Mouse (Mus musculus): ENCODE results near the gene Gm13277. TPM values are rescaled to one million over a fixed set of nuclear protein-coding genes. Genes with fewer than 3 reads are reported as not detected.
"Not testable (repeated sequence)": the region's sequence is repeated elsewhere in the genome, so short reads cannot be mapped to it uniquely, and the experiment has no call there.

The Gm13277 gene
- polyA plus RNA-seq, 1 experiment from 2014 or later: not detected

DNA sequence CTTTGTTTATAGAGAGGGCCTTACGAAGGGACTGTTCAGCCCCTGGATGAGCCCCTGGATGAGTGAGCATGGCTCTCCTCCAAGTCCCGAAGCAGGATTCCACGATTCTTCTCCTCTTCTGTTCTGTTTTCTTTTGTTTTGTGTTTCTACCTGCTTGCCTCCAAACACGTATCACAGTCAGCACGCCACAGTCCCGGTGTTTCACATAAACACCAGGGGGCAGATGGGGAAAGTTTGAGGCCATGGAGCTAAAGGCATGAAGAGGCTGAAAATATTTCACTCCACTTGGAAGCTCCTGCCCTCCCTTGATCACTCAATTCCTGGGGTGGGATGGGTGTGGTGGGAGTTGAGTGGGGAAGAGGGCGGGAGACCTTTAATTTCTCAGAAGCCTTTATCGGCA, 26.7 kb upstream of the Gm13277 start:
- not testable (repeated sequence) for H3K9me3 ChIP-seq; H3K27me3 ChIP-seq; H3K9ac ChIP-seq; H3K36me3 ChIP-seq (replicated peaks); H3K4me3 ChIP-seq (replicated peaks); ATAC-seq (ENCODE audit: low FRiP score); H3K27ac ChIP-seq; H3K4me2 ChIP-seq; H3K4me1 ChIP-seq
- WGBS: 76% methylated on average over 6 of the region's 8 CpGs

DNA sequence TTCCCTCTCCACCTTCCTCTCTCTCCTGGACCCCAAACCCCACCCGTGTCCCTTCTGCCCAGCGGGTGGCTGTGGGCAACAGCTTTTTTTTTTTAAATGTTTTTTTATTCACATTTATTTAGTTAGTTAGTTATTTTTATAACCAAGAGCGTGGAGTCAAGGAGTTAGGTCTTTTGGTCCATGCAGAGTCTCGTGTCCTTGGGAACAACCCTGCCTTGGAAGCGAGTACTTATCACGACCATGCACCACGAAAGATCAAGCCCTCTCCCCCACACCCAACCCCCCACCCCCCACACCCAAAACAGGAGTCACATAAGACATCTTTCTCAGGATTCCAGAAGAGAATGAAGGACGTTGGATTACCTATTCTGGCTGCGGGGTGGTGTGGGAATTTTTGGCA, 26.1 kb upstream of the Gm13277 start:
- ATAC-seq (ENCODE audit: low FRiP score): not testable (repeated sequence)

DNA sequence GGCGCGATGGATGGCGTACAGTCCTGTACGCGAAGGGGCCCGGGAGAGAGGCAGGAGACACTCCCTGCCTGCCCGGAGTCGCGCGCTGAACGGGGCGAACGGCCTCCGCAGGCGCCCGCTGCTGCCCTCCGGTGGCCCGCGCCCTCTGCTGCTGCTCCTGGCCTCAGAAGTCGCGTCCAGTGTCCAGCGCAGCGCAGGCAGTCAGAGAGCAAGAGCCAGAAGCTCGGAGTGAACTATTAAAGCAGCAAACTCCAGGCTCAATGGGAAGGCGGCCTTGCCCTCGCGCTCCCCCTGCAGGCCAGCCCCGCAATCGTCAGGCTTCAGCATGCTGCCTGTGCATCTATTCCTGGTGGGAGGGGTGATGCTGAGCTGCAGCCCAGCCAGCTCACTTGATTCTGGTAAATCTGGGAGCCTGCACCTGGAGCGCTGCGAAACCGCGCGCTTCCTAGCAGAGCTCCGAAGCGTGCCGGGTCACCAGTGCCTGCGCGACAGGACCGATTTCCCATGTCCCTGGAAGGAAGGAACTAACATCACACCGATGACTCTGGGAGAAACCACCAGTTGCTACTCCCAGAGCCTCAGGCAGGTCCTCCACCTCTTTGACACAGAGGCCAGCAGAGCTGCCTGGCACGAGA, 24.9 kb upstream of the Gm13277 start:
- not testable (repeated sequence) for ATAC-seq (ENCODE audit: low FRiP score); H3K27ac ChIP-seq; H3K9me3 ChIP-seq; H3K36me3 ChIP-seq (replicated peaks); H3K9ac ChIP-seq; H3K4me1 ChIP-seq; H3K27me3 ChIP-seq
- Histone ChIP-seq H3K4me3 (replicated peaks) (peak overlapping the region; percentile 39), H3K4me2 (peak overlapping the region; percentile 54)
- 3% methylated on average over 36 of the region's 42 CpGs for WGBS

More for the DNA sequence above, 26.1 kb upstream of the Gm13277 start:
- not testable (repeated sequence) for H3K27me3 ChIP-seq; H3K9ac ChIP-seq; H3K4me3 ChIP-seq (replicated peaks); H3K27ac ChIP-seq; H3K9me3 ChIP-seq; H3K4me2 ChIP-seq; H3K4me1 ChIP-seq; H3K36me3 ChIP-seq (replicated peaks)
- 56% methylated on average over 9 of the region's 9 CpGs for WGBS

DNA sequence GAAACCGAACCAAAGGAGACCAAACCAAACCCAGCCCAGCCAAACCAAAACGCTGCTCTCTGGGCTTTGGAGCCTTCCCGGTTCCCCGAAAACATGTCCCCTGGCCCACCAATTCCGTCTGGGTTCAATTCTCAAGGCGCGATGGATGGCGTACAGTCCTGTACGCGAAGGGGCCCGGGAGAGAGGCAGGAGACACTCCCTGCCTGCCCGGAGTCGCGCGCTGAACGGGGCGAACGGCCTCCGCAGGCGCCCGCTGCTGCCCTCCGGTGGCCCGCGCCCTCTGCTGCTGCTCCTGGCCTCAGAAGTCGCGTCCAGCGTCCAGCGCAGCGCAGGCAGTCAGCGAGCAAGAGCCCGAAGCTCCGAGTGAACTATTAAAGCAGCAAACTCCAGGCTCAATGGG, 14.9 kb upstream of the Gm13277 start, which contains the start of gene Gm13290:
Gene Gm13290 (plus strand): TSS at position 301 of the 400 bp plus-strand sequence.
- not testable (repeated sequence) for H3K9me3 ChIP-seq; H3K27me3 ChIP-seq; H3K36me3 ChIP-seq (replicated peaks); H3K4me2 ChIP-seq; H3K4me3 ChIP-seq (replicated peaks); H3K27ac ChIP-seq; H3K9ac ChIP-seq; H3K4me1 ChIP-seq; ATAC-seq (ENCODE audit: low FRiP score)
- no CpG with 5 or more reads among the region's 32 CpGs for WGBS

DNA sequence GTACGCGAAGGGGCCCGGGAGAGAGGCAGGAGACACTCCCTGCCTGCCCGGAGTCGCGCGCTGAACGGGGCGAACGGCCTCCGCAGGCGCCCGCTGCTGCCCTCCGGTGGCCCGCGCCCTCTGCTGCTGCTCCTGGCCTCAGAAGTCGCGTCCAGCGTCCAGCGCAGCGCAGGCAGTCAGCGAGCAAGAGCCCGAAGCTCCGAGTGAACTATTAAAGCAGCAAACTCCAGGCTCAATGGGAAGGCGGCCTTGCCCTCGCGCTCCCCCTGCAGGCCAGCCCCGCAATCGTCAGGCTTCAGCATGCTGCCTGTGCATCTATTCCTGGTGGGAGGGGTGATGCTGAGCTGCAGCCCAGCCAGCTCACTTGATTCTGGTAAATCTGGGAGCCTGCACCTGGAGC, 11.8 kb upstream of the Gm13277 start, which contains the start of gene Gm13289:
Gene Gm13289 (plus strand): TSS at position 301 of the 400 bp plus-strand sequence.
- not testable (repeated sequence) for H3K9me3 ChIP-seq; H3K27ac ChIP-seq; H3K27me3 ChIP-seq; ATAC-seq (ENCODE audit: low FRiP score); H3K4me3 ChIP-seq (replicated peaks); H3K4me1 ChIP-seq; H3K9ac ChIP-seq; H3K4me2 ChIP-seq; H3K36me3 ChIP-seq (replicated peaks)
- no CpG with 5 or more reads among the region's 29 CpGs for WGBS

DNA sequence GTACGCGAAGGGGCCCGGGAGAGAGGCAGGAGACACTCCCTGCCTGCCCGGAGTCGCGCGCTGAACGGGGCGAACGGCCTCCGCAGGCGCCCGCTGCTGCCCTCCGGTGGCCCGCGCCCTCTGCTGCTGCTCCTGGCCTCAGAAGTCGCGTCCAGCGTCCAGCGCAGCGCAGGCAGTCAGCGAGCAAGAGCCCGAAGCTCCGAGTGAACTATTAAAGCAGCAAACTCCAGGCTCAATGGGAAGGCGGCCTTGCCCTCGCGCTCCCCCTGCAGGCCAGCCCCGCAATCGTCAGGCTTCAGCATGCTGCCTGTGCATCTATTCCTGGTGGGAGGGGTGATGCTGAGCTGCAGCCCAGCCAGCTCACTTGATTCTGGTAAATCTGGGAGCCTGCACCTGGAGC, 8.9 kb upstream of the Gm13277 start, which contains the start of gene Gm13272:
Gene Gm13272 (plus strand): TSS at position 301 of the 400 bp plus-strand sequence.
- H3K27me3 ChIP-seq; H3K4me3 ChIP-seq (replicated peaks); ATAC-seq (ENCODE audit: low FRiP score); H3K4me1 ChIP-seq; H3K9me3 ChIP-seq; H3K27ac ChIP-seq; H3K9ac ChIP-seq; H3K36me3 ChIP-seq (replicated peaks); H3K4me2 ChIP-seq: not testable (repeated sequence)
- WGBS: no CpG with 5 or more reads among the region's 29 CpGs

DNA sequence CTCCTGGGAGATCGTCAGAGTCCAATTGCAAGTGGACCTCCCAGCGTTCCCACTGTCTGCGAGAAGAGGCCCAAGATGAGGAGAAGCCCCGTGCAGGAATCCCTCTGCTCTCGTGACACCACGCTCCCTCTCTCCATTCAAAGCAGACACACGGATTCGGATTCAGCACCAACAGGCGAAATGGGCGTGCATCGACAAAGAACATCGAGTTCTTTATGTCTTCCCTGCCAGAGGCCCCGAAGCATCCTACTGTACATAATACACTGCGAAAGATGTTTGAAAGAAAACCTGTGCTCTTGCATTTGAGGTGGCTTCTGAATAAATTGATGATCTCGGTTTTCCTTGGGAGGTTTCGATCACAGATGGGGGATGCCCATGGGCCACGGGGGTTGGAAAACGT, 8.1 kb upstream of the Gm13277 start:
- not testable (repeated sequence) for H3K36me3 ChIP-seq (replicated peaks); H3K9ac ChIP-seq; H3K27ac ChIP-seq; ATAC-seq (ENCODE audit: low FRiP score); H3K27me3 ChIP-seq; H3K9me3 ChIP-seq; H3K4me1 ChIP-seq; H3K4me3 ChIP-seq (replicated peaks); H3K4me2 ChIP-seq
- 52% methylated on average over 16 of the region's 18 CpGs for WGBS

DNA sequence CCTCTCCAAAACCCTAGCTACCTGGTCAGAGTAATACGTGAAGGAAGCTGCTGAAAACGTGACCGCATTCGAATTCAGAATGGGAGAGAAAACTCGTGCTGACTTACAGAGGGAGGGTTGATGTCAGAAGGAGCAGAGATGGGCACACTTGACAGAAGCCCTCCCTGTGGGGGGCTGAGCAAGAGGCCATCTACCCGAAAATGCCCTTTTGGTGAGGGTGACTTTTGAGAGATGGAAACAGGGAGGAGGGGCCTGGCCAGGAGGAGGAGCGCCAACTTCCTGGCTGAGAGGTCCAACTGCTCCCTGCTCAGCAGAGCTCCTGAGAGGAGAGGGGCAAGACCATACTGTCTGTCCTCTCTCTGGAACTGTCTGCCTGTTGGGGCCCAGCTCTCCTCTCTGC, 6.6 kb upstream of the Gm13277 start, which contains the start of gene Ifnz:
Gene Ifnz (plus strand): TSS at position 301 of the 400 bp plus-strand sequence.
- H3K9ac ChIP-seq; H3K27ac ChIP-seq; H3K27me3 ChIP-seq; ATAC-seq (ENCODE audit: low FRiP score); H3K4me1 ChIP-seq; H3K9me3 ChIP-seq; H3K36me3 ChIP-seq (replicated peaks): not testable (repeated sequence)
- peak within 1 kb of the TSS; percentile 13; the same call in 1 of the 2 replicates for H3K4me3 ChIP-seq (replicated peaks)
- peak within 1 kb of the TSS; percentile 40 for H3K4me2 ChIP-seq
- WGBS: 8% methylated on average over 4 of the region's 7 CpGs

DNA sequence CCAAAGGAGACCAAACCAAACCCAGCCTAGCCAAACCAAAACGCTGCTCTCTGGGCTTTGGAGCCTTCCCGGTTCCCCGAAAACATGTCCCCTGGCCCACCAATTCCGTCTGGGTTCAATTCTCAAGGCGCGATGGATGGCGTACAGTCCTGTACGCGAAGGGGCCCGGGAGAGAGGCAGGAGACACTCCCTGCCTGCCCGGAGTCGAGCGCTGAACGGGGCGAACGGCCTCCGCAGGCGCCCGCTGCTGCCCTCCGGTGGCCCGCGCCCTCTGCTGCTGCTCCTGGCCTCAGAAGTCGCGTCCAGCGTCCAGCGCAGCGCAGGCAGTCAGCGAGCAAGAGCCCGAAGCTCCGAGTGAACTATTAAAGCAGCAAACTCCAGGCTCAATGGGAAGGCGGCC, 6.1 kb upstream of the Gm13277 start:
- ATAC-seq (ENCODE audit: low FRiP score); H3K4me1 ChIP-seq; H3K9me3 ChIP-seq; H3K27me3 ChIP-seq; H3K9ac ChIP-seq; H3K36me3 ChIP-seq (replicated peaks); H3K27ac ChIP-seq: not testable (repeated sequence)
- WGBS: 0% methylated on average over 6 of the region's 31 CpGs
- H3K4me3 ChIP-seq (replicated peaks): peak overlapping the region; percentile 13; the same call in 1 of the 2 replicates
- H3K4me2 ChIP-seq: peak overlapping the region; percentile 40

DNA sequence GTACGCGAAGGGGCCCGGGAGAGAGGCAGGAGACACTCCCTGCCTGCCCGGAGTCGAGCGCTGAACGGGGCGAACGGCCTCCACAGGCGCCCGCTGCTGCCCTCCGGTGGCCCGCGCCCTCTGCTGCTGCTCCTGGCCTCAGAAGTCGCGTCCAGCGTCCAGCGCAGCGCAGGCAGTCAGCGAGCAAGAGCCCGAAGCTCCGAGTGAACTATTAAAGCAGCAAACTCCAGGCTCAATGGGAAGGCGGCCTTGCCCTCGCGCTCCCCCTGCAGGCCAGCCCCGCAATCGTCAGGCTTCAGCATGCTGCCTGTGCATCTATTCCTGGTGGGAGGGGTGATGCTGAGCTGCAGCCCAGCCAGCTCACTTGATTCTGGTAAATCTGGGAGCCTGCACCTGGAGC, 3.0 kb upstream of the Gm13277 start, which contains the start of gene Gm13276:
Gene Gm13276 (plus strand): TSS at position 301 of the 400 bp plus-strand sequence.
- no CpG with 5 or more reads among the region's 27 CpGs for WGBS

DNA sequence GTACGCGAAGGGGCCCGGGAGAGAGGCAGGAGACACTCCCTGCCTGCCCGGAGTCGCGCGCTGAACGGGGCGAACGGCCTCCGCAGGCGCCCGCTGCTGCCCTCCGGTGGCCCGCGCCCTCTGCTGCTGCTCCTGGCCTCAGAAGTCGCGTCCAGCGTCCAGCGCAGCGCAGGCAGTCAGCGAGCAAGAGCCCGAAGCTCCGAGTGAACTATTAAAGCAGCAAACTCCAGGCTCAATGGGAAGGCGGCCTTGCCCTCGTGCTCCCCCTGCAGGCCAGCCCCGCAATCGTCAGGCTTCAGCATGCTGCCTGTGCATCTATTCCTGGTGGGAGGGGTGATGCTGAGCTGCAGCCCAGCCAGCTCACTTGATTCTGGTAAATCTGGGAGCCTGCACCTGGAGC, 2.8 kb downstream of the Gm13277 start, which contains the start of gene Gm13278:
Gene Gm13278 (plus strand): TSS at position 301 of the 400 bp plus-strand sequence.
- not testable (repeated sequence) for H3K36me3 ChIP-seq (replicated peaks); ATAC-seq (ENCODE audit: low FRiP score); H3K4me3 ChIP-seq (replicated peaks); H3K27me3 ChIP-seq; H3K27ac ChIP-seq; H3K4me2 ChIP-seq; H3K9ac ChIP-seq; H3K9me3 ChIP-seq; H3K4me1 ChIP-seq
- no CpG with 5 or more reads among the region's 28 CpGs for WGBS

More for the DNA sequence above, 3.0 kb upstream of the Gm13277 start, which contains the start of gene Gm13276:
- not testable (repeated sequence) for H3K4me3 ChIP-seq (replicated peaks); H3K4me1 ChIP-seq; H3K9me3 ChIP-seq; H3K4me2 ChIP-seq; ATAC-seq (ENCODE audit: low FRiP score); H3K27ac ChIP-seq; H3K9ac ChIP-seq; H3K27me3 ChIP-seq; H3K36me3 ChIP-seq (replicated peaks)

DNA sequence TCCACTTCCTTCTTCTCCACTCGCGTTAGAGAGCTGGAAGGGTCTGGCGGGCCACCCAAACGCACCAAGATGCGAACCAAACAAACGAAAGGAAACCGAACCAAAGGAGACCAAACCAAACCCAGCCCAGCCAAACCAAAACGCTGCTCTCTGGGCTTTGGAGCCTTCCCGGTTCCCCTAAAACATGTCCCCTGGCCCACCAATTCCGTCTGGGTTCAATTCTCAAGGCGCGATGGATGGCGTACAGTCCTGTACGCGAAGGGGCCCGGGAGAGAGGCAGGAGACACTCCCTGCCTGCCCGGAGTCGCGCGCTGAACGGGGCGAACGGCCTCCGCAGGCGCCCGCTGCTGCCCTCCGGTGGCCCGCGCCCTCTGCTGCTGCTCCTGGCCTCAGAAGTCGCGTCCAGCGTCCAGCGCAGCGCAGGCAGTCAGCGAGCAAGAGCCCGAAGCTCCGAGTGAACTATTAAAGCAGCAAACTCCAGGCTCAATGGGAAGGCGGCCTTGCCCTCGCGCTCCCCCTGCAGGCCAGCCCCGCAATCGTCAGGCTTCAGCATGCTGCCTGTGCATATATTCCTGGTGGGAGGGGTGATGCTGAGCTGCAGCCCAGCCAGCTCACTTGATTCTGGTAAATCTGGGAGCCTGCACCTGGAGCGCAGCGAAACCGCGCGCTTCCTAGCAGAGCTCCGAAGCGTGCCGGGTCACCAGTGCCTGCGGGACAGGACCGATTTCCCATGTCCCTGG, 5.7 kb downstream of the Gm13277 start, which contains the start of gene Gm13275:
Gene Gm13275 (plus strand): TSS at position 552 of the 740 bp plus-strand sequence.
- H3K9ac ChIP-seq; H3K4me1 ChIP-seq; H3K9me3 ChIP-seq; H3K4me3 ChIP-seq (replicated peaks); ATAC-seq (ENCODE audit: low FRiP score); H3K27ac ChIP-seq; H3K36me3 ChIP-seq (replicated peaks); H3K4me2 ChIP-seq; H3K27me3 ChIP-seq: not testable (repeated sequence)
- WGBS: 3% methylated on average over 8 of the region's 52 CpGs

Measured in forebrain, embryonic 12.5 days (tissue).